Mouse (Mus musculus): ENCODE data around the gene Vps37b. TPM values are rescaled to one million over a fixed set of nuclear protein-coding genes. Genes with fewer than 3 reads are reported as not detected.

The Vps37b gene
- polyA plus RNA-seq, 1 experiment: 41.7 TPM

DNA sequence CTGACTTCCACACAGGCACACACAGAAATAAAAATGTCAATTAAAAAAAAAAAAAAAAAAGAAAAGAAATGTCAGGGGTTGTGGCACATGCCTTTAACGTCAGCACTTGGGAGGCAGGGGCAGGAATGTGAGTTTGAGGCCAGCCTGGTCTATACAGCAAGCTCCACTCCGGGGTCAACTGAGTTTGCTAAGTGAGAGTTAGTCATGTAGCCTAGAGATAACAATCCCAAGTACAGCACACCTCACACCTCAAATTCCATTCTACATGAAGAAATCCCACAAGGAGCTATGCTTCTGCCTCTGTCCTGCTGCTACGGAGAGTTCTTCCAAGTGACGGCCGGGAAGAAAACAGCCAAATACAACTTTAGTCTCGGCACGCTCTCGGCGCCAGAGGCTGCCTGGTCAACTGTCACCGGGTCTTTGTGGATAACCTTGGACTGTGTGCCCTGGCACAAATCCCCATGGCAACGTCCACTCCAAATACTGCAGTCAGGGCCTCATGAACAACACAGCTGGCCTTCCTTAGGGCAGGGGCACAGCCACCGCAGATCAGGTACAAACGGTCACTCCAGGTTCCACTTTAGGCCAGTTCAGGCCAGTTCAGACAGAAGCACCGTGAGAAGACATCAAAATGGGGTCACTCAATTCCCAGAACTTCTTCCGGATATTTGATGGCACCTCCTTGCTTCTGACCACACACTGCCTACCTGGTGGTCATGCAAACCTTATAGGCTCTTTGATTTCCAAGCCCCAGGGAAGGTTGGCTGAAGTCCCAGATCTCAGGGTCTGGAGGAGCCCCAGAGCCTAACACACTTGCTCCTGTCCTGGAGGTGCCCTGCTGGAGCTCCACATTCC lies 6.3 kb downstream of the Vps37b start:
- Histone ChIP-seq H3K4me1 (ENCODE audit: control insufficient read depth, insufficient read depth, low read length) (peaks cover 55% of the 10 kb centered on the region), H3K27me3 (ENCODE audit: control insufficient read depth, insufficient read depth, low read length) (no peaks in the 10 kb centered on the region), H3K4me3 (replicated peaks; ENCODE audit: insufficient read depth, low read depth, low read length) (no peak overlapping the region), H3K27ac (ENCODE audit: insufficient read depth, low read length) (peak overlapping the region; percentile 70)
- 34% methylated on average over 15 of the region's 15 CpGs for WGBS
- no peak for TF ChIP-seq CTCF (IDR thresholded peaks at IDR 0.05; ENCODE audit: borderline replicate concordance, insufficient read depth, low read depth, low read length)
- TF ChIP-seq POLR2A (IDR thresholded peaks at IDR 0.05; ENCODE audit: borderline replicate concordance, insufficient read depth, low read length): no peak
- DNase-seq: peak; percentile 48 to 51

DNA sequence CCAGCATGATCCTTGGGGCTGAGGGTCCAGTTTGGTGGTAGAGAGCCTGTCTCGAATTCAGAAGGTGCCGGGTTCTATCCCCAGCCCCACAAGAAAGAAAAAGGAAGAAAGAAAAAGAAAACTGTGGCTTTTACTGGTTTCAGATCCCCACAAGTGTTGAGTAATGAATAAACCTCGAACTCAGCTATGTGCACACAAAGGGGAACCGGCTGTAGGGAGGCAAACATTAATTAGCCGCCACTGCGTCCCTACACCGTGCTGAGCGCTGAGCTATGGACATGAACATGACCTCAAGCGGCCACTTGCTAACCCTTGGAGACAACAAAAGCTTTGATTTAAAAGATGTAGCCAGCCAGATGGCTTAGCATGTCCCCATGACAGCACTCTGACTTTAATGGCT lies 6.9 kb downstream of the Vps37b start:
- peak overlapping the region; percentile 70 for H3K27ac ChIP-seq (ENCODE audit: insufficient read depth, low read length)
- 41% methylated on average over 9 of the region's 9 CpGs for WGBS
- no peak overlapping the region for H3K4me3 ChIP-seq (replicated peaks; ENCODE audit: insufficient read depth, low read depth, low read length)
- TF ChIP-seq CTCF (IDR thresholded peaks at IDR 0.05; ENCODE audit: borderline replicate concordance, insufficient read depth, low read depth, low read length) (no peak), POLR2A (IDR thresholded peaks at IDR 0.05; ENCODE audit: borderline replicate concordance, insufficient read depth, low read length) (no peak)
- no peaks in the 10 kb centered on the region for H3K27me3 ChIP-seq (ENCODE audit: control insufficient read depth, insufficient read depth, low read length)
- no peak for DNase-seq
- peaks cover 60% of the 10 kb centered on the region for H3K4me1 ChIP-seq (ENCODE audit: control insufficient read depth, insufficient read depth, low read length)

GRCm38 (mm10) chr5:124024677-124025076 lies 7.4 kb downstream of the Vps37b start:
- peak overlapping the region; percentile 70 for H3K27ac ChIP-seq (ENCODE audit: insufficient read depth, low read length)
- no peaks in the 10 kb centered on the region for H3K27me3 ChIP-seq (ENCODE audit: control insufficient read depth, insufficient read depth, low read length)
- H3K4me3 ChIP-seq (replicated peaks; ENCODE audit: insufficient read depth, low read depth, low read length): no peak overlapping the region
- H3K4me1 ChIP-seq (ENCODE audit: control insufficient read depth, insufficient read depth, low read length): peaks cover 64% of the 10 kb centered on the region
- WGBS: 9% methylated on average over 6 of the region's 6 CpGs
- TF ChIP-seq CTCF (IDR thresholded peaks at IDR 0.05; ENCODE audit: borderline replicate concordance, insufficient read depth, low read depth, low read length) (no peak), POLR2A (IDR thresholded peaks at IDR 0.05; ENCODE audit: borderline replicate concordance, insufficient read depth, low read length) (no peak)
- peak; percentile 79 to 91 for DNase-seq

- Histone ChIP-seq H3K4me3 (replicated peaks; ENCODE audit: insufficient read depth, low read depth, low read length) (no peak overlapping the region), H3K27me3 (ENCODE audit: control insufficient read depth, insufficient read depth, low read length) (no peaks in the 10 kb centered on the region), H3K4me1 (ENCODE audit: control insufficient read depth, insufficient read depth, low read length) (peaks cover 61% of the 10 kb centered on the region), H3K27ac (ENCODE audit: insufficient read depth, low read length) (no peak overlapping the region)
- WGBS: 61% methylated on average over 7 of the region's 7 CpGs
- DNase-seq: no peak
- TF ChIP-seq CTCF (IDR thresholded peaks at IDR 0.05; ENCODE audit: borderline replicate concordance, insufficient read depth, low read depth, low read length) (no peak), POLR2A (IDR thresholded peaks at IDR 0.05; ENCODE audit: borderline replicate concordance, insufficient read depth, low read length) (no peak)
Measured at GRCm38 (mm10) chr5:124022365-124022764, 9.7 kb downstream of the Vps37b start.

- Histone ChIP-seq H3K4me1 (ENCODE audit: control insufficient read depth, insufficient read depth, low read length) (peaks cover 67% of the 10 kb centered on the region), H3K27ac (ENCODE audit: insufficient read depth, low read length) (no peak overlapping the region), H3K27me3 (ENCODE audit: control insufficient read depth, insufficient read depth, low read length) (no peaks in the 10 kb centered on the region), H3K4me3 (replicated peaks; ENCODE audit: insufficient read depth, low read depth, low read length) (no peak overlapping the region)
- WGBS: 54% methylated on average over 11 of the region's 11 CpGs
- no peak for DNase-seq
- TF ChIP-seq POLR2A (IDR thresholded peaks at IDR 0.05; ENCODE audit: borderline replicate concordance, insufficient read depth, low read length): no peak
- no peak for TF ChIP-seq CTCF (IDR thresholded peaks at IDR 0.05; ENCODE audit: borderline replicate concordance, insufficient read depth, low read depth, low read length)
Measured at GRCm38 (mm10) chr5:124021701-124022100, 10.4 kb downstream of the Vps37b start.

GRCm38 (mm10) chr5:124021148-124021547 lies 10.9 kb downstream of the Vps37b start:
- no peak overlapping the region for H3K27ac ChIP-seq (ENCODE audit: insufficient read depth, low read length)
- H3K4me1 ChIP-seq (ENCODE audit: control insufficient read depth, insufficient read depth, low read length): peaks cover 68% of the 10 kb centered on the region
- 82% methylated on average over 11 of the region's 11 CpGs for WGBS

DNA sequence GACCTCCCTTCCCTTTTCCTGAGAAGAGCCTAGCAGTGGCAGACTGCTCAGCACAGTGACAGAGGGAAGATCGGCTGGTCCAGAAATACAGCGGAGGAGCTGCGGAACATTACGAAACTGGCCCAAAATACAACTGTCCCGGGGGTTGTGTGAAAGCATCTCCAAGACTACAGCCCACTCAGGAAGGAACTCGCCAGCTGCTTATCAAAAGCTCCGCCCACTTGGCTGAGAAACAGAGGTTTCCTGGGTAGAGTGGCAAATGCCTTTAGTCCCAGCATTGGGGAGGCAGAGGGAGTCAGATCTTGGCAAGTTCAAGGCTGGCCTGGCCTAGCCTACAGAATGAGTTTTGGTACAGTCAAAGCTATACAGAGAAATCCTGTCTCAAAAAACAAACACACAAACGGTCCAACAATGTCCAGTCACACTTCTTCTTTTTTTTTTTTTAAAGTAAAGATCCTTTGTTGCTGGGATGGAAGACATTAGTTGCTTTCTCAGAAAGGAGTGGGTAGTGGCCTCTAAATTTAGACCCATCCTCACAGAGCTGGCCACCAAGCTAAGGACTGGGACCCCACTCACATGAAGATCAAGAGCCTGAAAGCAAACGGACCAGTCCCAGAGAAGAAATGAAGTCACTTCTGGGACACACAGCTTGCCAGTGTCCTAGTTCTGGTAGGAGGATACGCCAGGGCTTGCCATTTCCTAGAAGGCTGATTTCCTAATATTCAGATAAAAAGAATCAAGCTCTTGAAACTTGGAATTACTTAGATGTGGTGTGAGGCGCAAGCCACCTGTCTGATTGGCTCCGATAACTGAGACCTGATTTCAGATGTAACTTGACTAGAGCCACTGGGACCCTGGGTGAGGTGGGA lies 12.5 kb downstream of the Vps37b start:
- H3K4me1 ChIP-seq (ENCODE audit: control insufficient read depth, insufficient read depth, low read length): peaks cover 62% of the 10 kb centered on the region
- no peak overlapping the region for H3K4me3 ChIP-seq (replicated peaks; ENCODE audit: insufficient read depth, low read depth, low read length)
- 36% methylated on average over 12 of the region's 12 CpGs for WGBS
- H3K27ac ChIP-seq (ENCODE audit: insufficient read depth, low read length): no peak overlapping the region; the same call in 1 of the 2 replicates
- H3K27me3 ChIP-seq (ENCODE audit: control insufficient read depth, insufficient read depth, low read length): no peaks in the 10 kb centered on the region
- peak; percentile 54 to 63 for DNase-seq
- TF ChIP-seq CTCF (IDR thresholded peaks at IDR 0.05; ENCODE audit: borderline replicate concordance, insufficient read depth, low read depth, low read length): no peak
- TF ChIP-seq POLR2A (IDR thresholded peaks at IDR 0.05; ENCODE audit: borderline replicate concordance, insufficient read depth, low read length): no peak

More at GRCm38 (mm10) chr5:124021148-124021547, 10.9 kb downstream of the Vps37b start:
- no peak overlapping the region for H3K4me3 ChIP-seq (replicated peaks; ENCODE audit: insufficient read depth, low read depth, low read length)
- TF ChIP-seq CTCF (IDR thresholded peaks at IDR 0.05; ENCODE audit: borderline replicate concordance, insufficient read depth, low read depth, low read length): no peak
- no peak for TF ChIP-seq POLR2A (IDR thresholded peaks at IDR 0.05; ENCODE audit: borderline replicate concordance, insufficient read depth, low read length)
- peak in 1 of 2 experiments; percentile 29 for DNase-seq
- H3K27me3 ChIP-seq (ENCODE audit: control insufficient read depth, insufficient read depth, low read length): no peaks in the 10 kb centered on the region
